Mouse (Mus musculus) thymus, postnatal 4 days (tissue): ENCODE results near the gene Ccdc9b.
A peak's percentile ranks its signal among the peaks of the same experiment; 100 is the strongest.

Experiments
- DNase-seq: peaks from one replicate; pipeline ENCODE4 v3.0.0; 2021

Gene Ccdc9b

GRCm38 (mm10) chr2:118761906-118762783 lies at the start of gene Ccdc9b:
TSS of gene Ccdc9b (minus strand) at chr2:118762661.
- DNase-seq, result peak; percentile 57

GRCm38 (mm10) chr2:118810861-118811260 lies 48.4 kb upstream of the Ccdc9b start:
- DNase-seq, result no peak

DNA sequence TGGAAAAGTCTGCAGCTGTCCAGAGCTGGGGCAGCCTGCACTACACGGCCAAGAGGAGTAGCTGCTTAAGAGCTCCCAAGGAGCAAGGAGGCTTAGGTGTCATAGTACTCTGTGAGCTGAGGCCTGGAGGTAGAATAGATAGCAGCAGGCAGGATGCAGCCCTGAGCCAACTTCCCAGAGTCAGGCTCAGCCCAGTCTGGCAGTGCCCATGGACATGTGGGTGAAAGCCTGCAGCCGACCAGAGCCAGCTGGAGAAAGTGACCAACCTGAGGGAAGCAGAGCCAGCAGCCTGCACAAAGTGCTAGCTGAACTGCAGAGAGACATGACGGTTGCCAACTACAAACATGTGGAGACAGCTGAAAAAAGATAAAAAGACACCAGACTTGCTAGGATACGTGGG lies 44.4 kb upstream of the Ccdc9b start:
- no peak for DNase-seq

DNA sequence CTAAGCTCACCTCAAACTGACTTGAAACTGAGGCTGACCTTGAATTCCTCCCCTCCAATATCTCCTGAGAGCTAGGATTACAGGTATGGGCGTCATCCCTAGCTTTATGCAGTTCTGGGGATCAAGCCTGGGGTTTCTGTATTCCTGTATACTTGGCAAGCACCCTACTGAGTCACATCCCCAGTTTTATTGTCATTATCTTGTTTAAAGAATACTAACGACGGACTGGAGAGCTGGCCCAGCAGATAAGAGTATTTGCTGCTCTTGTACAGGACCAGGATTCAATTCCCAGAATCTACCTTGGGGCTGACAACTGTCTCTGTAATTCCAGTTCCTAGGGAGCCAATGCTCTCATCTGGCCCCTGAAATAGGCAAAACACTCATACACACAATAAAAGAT lies 43.3 kb upstream of the Ccdc9b start:
- no peak for DNase-seq

GRCm38 (mm10) chr2:118805137-118805536 lies 42.7 kb upstream of the Ccdc9b start:
- DNase-seq, result no peak

DNA sequence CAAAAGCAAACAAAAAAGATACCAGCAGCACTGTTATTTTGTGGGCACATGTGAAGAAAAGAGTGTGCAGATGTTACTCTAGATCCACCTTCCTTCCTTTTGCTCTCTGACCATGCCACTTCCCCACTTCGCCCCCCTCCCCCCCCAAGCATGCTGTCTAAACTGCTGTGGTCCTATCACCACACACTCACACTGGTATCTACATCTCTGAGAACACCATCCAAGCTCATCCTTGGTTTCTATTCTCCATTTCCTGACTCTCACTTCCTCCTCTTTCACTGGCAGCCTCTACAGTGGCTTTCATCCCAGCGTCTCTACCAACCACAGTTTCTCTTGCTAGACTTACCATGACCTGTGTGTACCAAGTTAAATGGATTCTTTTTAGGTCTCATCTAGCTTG lies 42.0 kb upstream of the Ccdc9b start:
- DNase-seq, result no peak

- DNase-seq, result no peak
These were observed 40.2 kb upstream of the Ccdc9b start for GRCm38 (mm10) chr2:118802542-118803118.

DNA sequence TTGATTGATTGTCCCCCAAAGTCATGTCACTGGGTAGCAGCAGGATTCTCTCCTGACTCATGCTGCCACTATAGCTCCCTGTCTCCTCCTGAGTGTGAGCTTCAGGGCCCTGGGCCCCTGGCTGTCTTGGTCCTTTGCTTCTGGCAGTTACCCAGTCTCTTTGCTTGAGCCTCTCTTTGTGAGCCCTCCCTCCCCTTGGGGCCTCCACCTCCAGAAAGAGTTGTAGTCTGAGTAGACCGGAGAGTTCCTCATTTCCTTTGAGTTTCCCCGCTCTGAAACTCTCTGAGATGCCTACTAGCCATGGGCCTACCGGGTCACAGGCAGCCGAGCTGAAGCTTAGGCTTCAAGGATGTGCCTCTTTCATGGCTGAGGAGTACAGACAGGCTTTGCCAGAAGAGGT lies 31.2 kb upstream of the Ccdc9b start:
- no peak for DNase-seq

- no peak for DNase-seq
These were observed 29.8 kb upstream of the Ccdc9b start for GRCm38 (mm10) chr2:118792259-118792613.

- no peak for DNase-seq
These were observed 29.3 kb upstream of the Ccdc9b start for GRCm38 (mm10) chr2:118791591-118792258.

DNA sequence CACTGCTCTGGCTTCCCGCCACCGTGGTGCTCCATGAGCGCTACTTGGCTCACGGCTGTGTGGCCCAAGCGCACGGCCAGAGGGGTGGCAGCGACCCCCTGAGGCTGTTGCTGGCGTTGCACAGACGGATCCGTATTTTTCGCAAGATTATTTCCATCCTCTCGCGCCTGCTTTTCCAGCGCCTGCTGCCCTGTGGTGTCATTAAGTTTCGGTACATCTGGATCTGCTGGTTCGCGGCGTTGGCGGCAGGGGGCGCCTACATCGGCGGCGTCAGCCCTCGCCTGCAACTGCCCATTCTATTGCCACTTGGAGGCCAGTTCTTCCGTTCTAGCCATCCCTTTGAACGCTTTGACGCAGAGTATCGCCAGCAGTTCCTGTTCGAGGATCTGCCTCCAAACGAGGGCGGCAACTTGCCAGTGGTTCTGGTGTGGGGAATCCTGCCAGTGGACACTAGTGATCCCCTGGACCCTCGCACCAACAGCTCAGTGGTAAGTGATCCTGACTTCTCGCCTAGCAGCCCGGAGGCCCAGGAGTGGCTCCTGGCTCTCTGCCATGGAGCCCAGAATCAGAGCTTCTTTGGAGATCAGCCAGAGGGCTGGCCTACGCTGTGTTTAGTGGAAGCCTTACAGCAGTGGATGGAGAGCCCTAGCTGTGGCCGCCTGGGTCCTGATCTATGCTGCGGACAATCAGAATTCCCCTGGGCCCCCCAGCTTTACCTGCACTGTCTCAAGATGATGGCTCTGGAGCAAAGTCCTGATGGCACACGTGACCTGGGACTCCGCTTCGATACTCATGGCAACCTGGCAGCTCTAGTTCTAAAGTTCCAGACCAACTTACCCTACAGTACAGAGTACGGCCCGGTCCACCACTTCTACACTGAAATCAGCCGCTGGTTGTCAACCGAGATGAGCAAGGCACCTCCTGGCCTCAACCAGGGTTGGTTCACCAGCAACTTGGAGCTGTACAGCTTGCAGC lies 28.4 kb upstream of the Ccdc9b start:
- DNase-seq, result peak; percentile 69

DNA sequence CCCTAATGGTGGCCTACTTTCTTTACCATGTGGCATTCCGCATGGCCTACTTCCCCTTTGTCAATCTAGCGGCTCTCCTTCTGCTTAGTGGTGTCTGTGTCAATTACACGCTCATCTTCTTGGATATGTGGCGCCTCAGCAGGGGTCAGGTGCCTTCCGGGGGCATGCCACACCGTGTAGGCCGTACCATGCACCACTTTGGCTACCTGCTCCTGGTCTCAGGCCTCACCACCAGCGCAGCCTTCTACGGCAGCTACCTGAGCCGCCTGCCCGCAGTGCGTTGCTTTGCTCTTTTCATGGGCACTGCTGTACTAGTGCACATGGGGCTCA lies 27.7 kb upstream of the Ccdc9b start:
- DNase-seq, result no peak

DNA sequence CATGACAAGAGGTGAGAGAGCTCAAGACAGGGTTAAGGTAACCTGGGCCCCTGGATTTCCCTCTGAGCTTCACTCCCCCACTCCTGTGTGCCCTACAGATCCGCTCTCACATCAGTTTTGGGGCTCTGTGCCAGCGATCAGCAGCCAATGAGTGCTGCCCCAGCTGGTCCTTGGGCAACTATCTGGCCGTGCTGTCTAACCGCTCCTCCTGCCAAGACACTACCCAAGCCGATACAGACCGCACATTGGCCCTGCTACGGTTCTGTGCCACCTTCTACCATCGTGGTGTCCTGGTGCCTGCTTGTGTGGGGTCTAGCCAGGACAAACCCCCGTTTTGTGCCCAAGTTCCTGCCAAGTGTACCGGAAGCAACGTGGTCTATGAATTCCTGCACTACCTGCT lies 27.0 kb upstream of the Ccdc9b start:
- DNase-seq, result no peak

DNA sequence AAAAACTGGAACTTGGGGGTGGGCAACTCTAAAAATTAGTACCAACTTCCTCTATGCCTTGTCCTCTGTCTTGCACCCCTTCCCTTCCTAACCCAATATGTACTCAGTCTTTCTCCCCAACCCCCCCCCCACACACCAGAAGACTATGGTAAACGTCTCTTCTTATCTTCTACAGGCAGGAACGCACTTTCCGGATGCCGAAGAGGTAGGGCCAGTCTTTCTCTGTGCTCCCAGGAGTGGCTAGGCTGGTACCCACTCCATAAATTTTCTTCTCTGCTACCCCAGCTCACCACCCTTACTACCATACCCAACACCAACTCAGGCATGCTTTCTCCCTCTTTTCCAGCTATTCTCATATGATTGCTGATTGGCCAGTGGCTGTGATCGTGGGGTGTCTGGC lies 24.1 kb upstream of the Ccdc9b start:
- no peak for DNase-seq

DNA sequence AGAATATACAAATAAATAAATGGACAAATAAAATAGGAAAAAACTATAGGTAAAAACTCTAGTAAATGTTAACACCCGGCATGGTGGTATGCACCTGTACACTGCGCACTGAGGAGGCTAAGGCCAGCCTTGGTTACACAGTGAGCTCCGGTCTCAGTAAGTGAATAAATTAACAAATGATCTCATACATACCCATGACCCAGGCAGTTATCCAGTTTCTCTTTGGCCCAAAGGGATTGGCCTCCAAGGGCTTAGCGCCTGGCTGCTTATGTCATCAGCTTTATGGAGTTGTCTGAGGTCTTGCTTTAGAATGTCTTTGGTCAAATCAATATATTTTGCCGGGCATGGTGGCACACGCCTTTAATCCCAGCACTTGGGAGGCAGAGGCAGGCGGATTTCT lies 21.2 kb upstream of the Ccdc9b start:
- DNase-seq, result no peak

DNA sequence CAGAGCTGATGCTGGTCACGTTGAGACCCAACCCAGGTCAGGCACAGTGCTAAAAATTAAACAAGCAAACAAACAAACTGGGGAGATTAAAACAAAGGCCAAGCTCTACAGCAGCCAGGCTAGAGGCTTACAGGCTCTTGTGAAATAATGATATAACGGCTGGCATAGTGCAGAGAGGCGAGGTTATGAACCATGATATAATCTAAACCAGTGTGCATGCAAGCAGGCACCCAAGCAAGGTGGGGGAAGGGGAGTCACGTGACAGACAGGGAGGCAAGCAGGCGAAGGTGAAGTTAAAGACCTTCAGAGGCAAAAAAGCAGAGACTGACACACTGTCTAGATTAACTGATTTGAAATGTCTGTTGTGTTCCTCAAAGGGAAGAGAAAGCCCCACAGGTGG lies 20.6 kb upstream of the Ccdc9b start:
- DNase-seq, result no peak

DNA sequence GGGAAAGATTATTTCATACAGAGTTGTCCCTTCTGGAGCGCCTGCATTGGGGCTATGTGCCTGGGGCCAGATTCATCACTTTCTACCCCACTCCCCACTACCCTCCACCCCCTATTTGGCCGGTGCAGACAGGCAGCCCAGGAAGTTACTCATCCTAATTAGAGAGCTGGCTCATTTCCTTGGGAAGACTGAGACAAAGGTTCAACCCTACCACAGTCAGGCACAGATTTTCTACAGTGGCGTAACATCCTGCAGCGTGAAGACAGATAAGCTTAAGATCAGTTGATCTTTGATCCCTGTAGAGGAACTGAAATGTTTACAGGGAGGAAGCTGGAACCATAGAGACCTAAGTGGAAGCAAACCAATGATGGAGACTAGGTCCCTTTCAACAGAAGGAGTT lies 19.8 kb upstream of the Ccdc9b start:
- DNase-seq, result no peak

- no peak for DNase-seq
These were observed 18.7 kb upstream of the Ccdc9b start for GRCm38 (mm10) chr2:118781115-118781514.

- DNase-seq, result peak; percentile 86
These were observed 17.3 kb upstream of the Ccdc9b start, which contains the start of gene Disp2 for GRCm38 (mm10) chr2:118779504-118780480. TSS of gene Disp2 (plus strand) at chr2:118779719.

DNA sequence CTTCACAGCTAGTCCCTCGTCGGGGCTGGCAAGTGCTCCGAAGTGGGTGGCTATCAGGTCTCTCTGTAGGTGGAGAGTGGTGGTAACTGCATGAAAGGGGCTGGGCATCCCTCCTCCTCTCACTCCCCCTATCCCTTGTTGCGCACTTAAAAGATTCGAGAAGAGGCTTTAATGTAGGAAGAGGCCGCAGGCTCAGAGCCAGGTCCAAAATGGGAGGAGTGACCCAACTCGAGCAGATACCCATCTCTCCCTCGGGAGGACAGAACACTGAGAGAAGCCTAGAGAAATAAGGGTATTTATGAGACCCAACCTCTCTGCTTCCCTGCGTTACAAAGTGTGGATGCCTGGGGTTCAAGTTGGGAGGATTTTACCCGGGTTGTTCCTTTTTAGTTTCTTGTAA lies 16.6 kb upstream of the Ccdc9b start:
- no peak for DNase-seq

GRCm38 (mm10) chr2:118778418-118778817 lies 16.0 kb upstream of the Ccdc9b start:
- DNase-seq, result no peak

DNA sequence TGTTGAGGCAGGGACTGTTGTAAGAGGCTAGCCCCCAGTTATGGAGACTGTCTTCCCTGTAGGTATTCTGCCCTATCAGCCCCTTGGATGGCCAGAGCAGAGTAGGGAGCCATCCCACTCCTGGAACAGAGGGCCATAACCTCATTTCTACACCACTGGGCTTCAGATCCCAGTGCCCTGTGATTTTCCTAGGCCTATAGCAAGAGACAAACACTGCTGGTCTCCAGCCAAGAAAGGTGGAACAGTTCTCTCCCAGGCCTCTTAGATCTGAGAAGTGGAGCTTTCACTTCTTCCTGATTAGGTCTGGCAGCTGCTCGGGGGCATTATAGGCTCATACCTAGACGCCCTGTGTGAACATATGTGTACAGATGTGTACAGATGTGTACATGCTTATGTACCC lies 13.8 kb upstream of the Ccdc9b start:
- DNase-seq, result no peak
